Mouse (Mus musculus) hindbrain, postnatal 0 days (tissue): ENCODE results near the gene Brca2. TPM values are rescaled to one million over a fixed set of nuclear protein-coding genes. Genes with fewer than 3 reads are reported as not detected.
A peak's percentile ranks its signal among the peaks of the same experiment; 100 is the strongest.

Experiments
- ATAC-seq: fragments of 200-750 bp; cut with Nextera tagmentation; 2 replicates; pipeline ENCODE4 v1.8.0; 2017; ENCODE audit warnings: mild to moderate bottlenecking, moderate TSS enrichment, moderate library complexity
- DNase-seq: peaks from one replicate; pipeline ENCODE4 v3.0.0-alpha.2; 2015; ENCODE audit warnings: low spot score
- H3K27ac ChIP-seq: fragments of 300-500 bp; sonication (generic); 2 replicates; pipeline ENCODE4 v1.5.1; 2014; ENCODE audit warnings: mild to moderate bottlenecking
- H3K27me3 ChIP-seq: fragments of 300-500 bp; sonication (generic); 2 replicates; pipeline ENCODE4 v1.6.1; 2014; ENCODE audit warnings: low read length, mixed read lengths; ENCODE audit not compliant: insufficient read depth
- H3K36me3 ChIP-seq: fragments of 300-500 bp; sonication (generic); 2 replicates; pipeline ENCODE4 v1.6.1; 2014; ENCODE audit warnings: low read length, mixed read lengths; ENCODE audit not compliant: insufficient read depth
- H3K4me1 ChIP-seq: fragments of 300-500 bp; sonication (generic); 2 replicates; pipeline ENCODE4 v1.6.1; 2014; ENCODE audit warnings: antibody characterized with exemption, low read length, mixed read lengths; ENCODE audit not compliant: insufficient read depth
- H3K4me2 ChIP-seq: fragments of 300-500 bp; sonication (generic); 2 replicates; pipeline ENCODE4 v1.6.1; 2014; ENCODE audit warnings: low read depth, mild to moderate bottlenecking, low read length, moderate library complexity, mixed read lengths
- H3K4me3 ChIP-seq: fragments of 300-500 bp; sonication (generic); 2 replicates; pipeline ENCODE4 v1.5.1; 2014; ENCODE audit warnings: low read length
- H3K9ac ChIP-seq: fragments of 300-500 bp; sonication (generic); replicated peaks from 2 replicates; pipeline ENCODE4 v1.6.1; 2014; ENCODE audit warnings: mild to moderate bottlenecking, low read length, moderate library complexity, mixed read lengths
- H3K9me3 ChIP-seq: fragments of 300-500 bp; sonication (generic); 2 replicates; pipeline ENCODE4 v1.6.1; 2016; ENCODE audit warnings: low read length, mixed read lengths
- CTCF ChIP-seq: IDR thresholded peaks from 2 replicates; pipeline ENCODE4 v1.5.1; 2016; ENCODE audit warnings: antibody characterized with exemption, control low read depth, low read depth
- whole genome bisulfite sequencing: fragments of 180-500 bp; shearing (Covaris S2); extraction: QIAGEN DNeasy Blood & Tissue Kit; methylation state at CpG from one replicate; pipeline ENCODE4 v1.1.7; 2014; 5-methylcytosine and 5-hydroxymethylcytosine counted together
- polyA plus RNA-seq: library from polyadenylated mRNA; unstranded; fragments of >200 nt; fragmentation: Nextera tagmentation; extraction: Ambion mirVana; gene quantifications from 2 replicates; pipeline ENCODE4 v1.2.1, GENCODE M21; 2015
- total RNA-seq: library from RNA; depleted of rRNA; stranded (reverse); fragments of >200 nt; gene quantifications from 2 replicates; pipeline ENCODE4 v1.2.3, GENCODE M21; 2014

Brca2 gene
- total and polyA plus RNA-seq, 2 experiments from 2014 or later: 4.8 to 14.5 TPM

DNA sequence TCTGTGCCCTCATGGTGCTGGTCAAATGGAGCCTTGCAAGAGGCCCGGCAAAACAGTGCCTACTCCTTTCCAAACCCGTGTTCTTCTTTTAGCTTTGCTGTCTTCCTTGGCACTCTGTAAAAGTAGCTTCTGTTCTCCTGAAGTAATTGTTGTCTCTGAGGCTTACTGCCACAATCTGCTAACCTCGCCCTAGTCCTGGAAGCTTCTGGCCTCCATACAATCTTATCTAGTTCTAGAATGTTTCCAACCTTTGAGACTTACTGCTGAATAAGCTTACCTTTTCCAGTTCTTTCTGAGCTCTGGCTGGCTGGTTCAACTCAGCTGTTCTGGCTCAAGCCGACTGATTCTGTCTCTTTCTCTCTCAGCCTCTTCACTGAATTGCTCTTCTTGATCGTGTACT is 39.4 kb downstream of the Brca2 start:
- 88% methylated on average over 5 of the region's 5 CpGs for WGBS
- no peaks in the 10 kb centered on the region for H3K4me1 ChIP-seq
- no peaks in the 10 kb centered on the region for H3K9me3 ChIP-seq
- H3K36me3 ChIP-seq: peaks cover 21% of the 10 kb centered on the region
- H3K4me2 ChIP-seq: no peak overlapping the region
- DNase-seq (no peak), ATAC-seq (no peak)
- H3K27me3 ChIP-seq: no peaks in the 10 kb centered on the region
- no peak for TF ChIP-seq CTCF
- H3K27ac ChIP-seq: no peak overlapping the region
- H3K4me3 ChIP-seq: no peak overlapping the region
- H3K9ac ChIP-seq: no peak overlapping the region

GRCm38 (mm10) chr5:150564426-150564825 is 42.0 kb downstream of the Brca2 start:
- TF ChIP-seq CTCF: no peak
- 97% methylated on average over 6 of the region's 6 CpGs for WGBS

DNA sequence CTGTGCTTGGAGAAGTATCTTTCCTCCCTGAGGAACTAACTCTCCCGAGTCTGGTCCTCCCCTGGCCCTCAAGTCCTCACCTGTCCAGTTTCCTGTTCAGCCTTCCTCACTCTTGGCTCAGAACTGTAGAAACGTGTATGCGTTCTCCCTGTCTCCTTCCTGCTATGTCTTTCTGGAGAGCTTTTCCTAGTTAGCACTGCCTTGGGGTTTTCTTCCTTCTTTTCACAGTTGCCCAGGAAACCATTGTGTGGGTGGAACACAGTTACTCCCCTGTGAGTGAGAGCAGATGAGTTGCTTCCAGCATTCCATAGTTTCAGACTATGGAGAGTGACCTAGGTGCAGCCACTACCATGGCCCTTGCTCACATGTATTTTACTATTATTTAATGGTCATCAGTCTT is 43.8 kb downstream of the Brca2 start:
- TF ChIP-seq CTCF: no peak
- WGBS: 32% methylated on average over 3 of the region's 3 CpGs
- peaks cover 6% of the 10 kb centered on the region; the same call in 1 of the 2 replicates for H3K36me3 ChIP-seq
- H3K27ac ChIP-seq: 0 out of 2 replicates have a peak overlapping the region, but pooled peaks have one; percentile 41
- no peak overlapping the region for H3K9ac ChIP-seq
- H3K4me1 ChIP-seq: no peaks in the 10 kb centered on the region
- DNase-seq (peak; percentile 10), ATAC-seq (no peak)
- H3K9me3 ChIP-seq: no peaks in the 10 kb centered on the region
- H3K27me3 ChIP-seq: no peaks in the 10 kb centered on the region
- H3K4me2 ChIP-seq: no peak overlapping the region
- H3K4me3 ChIP-seq: no peak overlapping the region

More at GRCm38 (mm10) chr5:150564426-150564825, 42.0 kb downstream of the Brca2 start:
- Histone ChIP-seq H3K27ac (no peak overlapping the region), H3K9ac (no peak overlapping the region), H3K27me3 (no peaks in the 10 kb centered on the region), H3K4me1 (no peaks in the 10 kb centered on the region), H3K36me3 (peaks cover 17% of the 10 kb centered on the region), H3K4me2 (no peak overlapping the region), H3K9me3 (no peaks in the 10 kb centered on the region), H3K4me3 (no peak overlapping the region)
- no peak for ATAC-seq
- no peak for DNase-seq

GRCm38 (mm10) chr5:150566971-150567370 is 44.5 kb downstream of the Brca2 start:
- TF ChIP-seq CTCF: no peak
- Histone ChIP-seq H3K27me3 (no peaks in the 10 kb centered on the region), H3K4me2 (no peak overlapping the region), H3K4me1 (no peaks in the 10 kb centered on the region), H3K9me3 (no peaks in the 10 kb centered on the region), H3K4me3 (no peak overlapping the region), H3K9ac (no peak overlapping the region), H3K27ac (no peak overlapping the region), H3K36me3 (peaks cover 6% of the 10 kb centered on the region; the same call in 1 of the 2 replicates)
- ATAC-seq (no peak), DNase-seq (no peak)
- 90% methylated on average over 5 of the region's 5 CpGs for WGBS

DNA sequence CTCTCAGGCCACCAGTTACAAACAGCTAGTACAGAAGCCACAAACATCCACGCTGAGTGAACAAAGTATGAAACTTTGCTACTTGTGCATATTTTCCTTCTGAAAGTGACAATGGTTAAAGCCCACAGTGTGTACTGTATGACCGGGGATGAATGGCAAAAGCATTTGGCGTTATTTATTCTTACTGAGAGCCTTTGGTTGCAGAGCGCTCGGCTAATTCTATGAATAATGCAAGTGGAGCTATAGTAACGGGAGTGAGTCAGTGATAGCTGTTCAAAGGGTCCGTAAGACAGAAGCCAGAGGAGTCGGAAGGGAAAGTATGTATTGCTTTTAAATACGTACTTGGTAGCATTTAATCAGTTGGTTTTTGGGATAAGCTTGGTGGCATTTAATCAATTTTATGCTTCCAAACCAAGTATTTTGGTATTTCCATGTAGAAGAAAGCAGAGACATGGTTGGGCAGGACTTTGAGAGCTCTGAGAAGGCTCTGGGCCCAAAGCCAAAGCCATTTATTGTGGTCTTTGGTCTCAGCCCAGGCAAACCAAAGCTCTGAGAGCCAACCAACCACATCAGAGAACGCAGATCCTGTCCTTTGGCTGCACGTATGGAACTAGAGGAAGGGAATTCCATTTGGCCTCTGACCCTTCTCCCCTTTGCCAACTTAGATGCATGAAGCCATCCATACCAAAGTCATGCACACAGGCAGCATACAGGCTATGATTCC is 48.2 kb downstream of the Brca2 start:
- Histone ChIP-seq H3K9ac (no peak overlapping the region), H3K36me3 (peaks cover 19% of the 10 kb centered on the region; the same call in 1 of the 2 replicates), H3K27ac (peak overlapping the region; percentile 60; the same call in 1 of the 2 replicates), H3K4me3 (no peak overlapping the region), H3K9me3 (no peaks in the 10 kb centered on the region), H3K4me2 (no peak overlapping the region), H3K27me3 (no peaks in the 10 kb centered on the region), H3K4me1 (no peaks in the 10 kb centered on the region)
- WGBS: 66% methylated on average over 11 of the region's 11 CpGs
- TF ChIP-seq CTCF: no peak
- ATAC-seq: peak; percentile 67
- DNase-seq: peak; percentile 76

- H3K4me1 ChIP-seq: no peaks in the 10 kb centered on the region
- H3K4me3 ChIP-seq: no peak overlapping the region
- H3K4me2 ChIP-seq: no peak overlapping the region
- H3K36me3 ChIP-seq: peaks cover 13% of the 10 kb centered on the region; the same call in 1 of the 2 replicates
- DNase-seq (no peak), ATAC-seq (no peak)
- no peak for TF ChIP-seq CTCF
- H3K9ac ChIP-seq: no peak overlapping the region
- H3K27me3 ChIP-seq: no peaks in the 10 kb centered on the region
- H3K9me3 ChIP-seq: no peaks in the 10 kb centered on the region
- 95% methylated on average over 3 of the region's 3 CpGs for WGBS
- H3K27ac ChIP-seq: no peak overlapping the region
These were observed 52.0 kb downstream of the Brca2 start for GRCm38 (mm10) chr5:150574403-150574802.

GRCm38 (mm10) chr5:150574885-150575284 is 52.5 kb downstream of the Brca2 start:
- no peak for TF ChIP-seq CTCF
- H3K4me3 ChIP-seq: no peak overlapping the region
- H3K36me3 ChIP-seq: peaks cover 13% of the 10 kb centered on the region; the same call in 1 of the 2 replicates
- WGBS: 71% methylated on average over 5 of the region's 5 CpGs
- no peak overlapping the region for H3K9ac ChIP-seq
- no peaks in the 10 kb centered on the region for H3K9me3 ChIP-seq
- ATAC-seq (no peak), DNase-seq (no peak)
- H3K4me2 ChIP-seq: no peak overlapping the region
- H3K27me3 ChIP-seq: no peaks in the 10 kb centered on the region
- no peaks in the 10 kb centered on the region for H3K4me1 ChIP-seq
- no peak overlapping the region for H3K27ac ChIP-seq
